Mouse (Mus musculus): ENCODE results near the gene Sgca.
"Not testable (repeated sequence)": the region's sequence is repeated elsewhere in the genome, so short reads cannot be mapped to it uniquely, and the experiment has no call there.

Gene Sgca

DNA sequence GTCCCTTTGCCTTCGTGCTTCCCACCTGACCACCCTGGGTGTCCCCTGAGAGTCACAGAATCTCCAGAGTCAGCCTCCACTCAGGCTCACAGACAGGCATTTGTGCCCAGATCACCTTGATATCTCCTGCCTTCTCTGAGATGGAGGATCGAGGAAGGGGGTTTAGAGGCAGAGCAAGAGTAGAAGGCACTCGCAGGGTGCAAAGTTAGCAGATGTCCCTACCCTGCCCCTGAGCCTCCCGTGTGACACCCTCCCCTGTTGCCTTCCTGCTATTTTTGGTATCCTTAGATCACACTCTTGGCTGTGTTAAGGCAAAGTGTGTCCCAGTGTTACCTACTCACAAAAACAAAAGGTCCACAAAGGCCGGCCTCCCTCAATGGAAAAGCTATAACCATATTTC lies at the start of gene Sgca:
Sgca (minus strand) TSS at position 129 of the 400 bp plus-strand sequence.
- no peak for DNase-seq (ENCODE audit: low read depth)

DNA sequence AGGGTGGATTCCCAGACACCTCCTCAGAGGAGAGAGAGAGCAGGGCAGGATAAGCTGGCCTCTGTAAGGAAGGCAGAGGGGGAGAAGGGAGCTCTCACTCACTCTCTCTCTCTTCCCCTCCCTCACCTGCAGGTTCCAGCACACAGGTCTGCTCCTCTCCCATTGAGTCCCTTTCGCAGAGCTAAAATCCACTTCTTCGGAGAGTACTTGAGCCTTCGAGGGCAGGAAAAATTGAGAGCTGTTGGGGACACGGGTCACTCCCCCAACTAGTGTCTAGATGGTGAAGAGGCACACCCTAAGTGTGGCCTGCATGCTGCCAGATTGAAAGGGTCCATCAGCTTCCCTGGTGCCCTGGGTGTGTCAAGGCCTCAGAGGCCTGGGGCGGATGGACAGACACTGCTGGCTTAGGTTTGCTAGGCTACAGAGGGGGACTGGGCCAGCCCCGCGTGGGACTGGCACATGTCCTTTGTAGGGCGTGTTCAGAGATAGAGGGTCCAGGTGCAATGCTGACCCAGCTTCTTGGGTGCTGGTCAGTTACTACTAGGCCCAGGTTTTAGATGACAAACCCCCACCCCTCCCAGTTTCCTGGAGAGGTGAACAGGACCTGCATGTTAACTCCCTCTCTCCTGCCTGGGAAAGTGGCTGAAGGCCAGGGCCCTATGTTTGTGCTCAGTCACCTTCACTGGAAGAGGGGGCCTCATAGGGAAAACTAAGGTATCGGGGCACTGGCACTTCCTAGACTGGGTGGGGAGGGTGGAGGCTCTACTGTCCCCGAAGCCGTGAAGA lies 49.3 kb upstream of the Sgca start:
- DNase-seq (ENCODE audit: low read depth): no peak

DNA sequence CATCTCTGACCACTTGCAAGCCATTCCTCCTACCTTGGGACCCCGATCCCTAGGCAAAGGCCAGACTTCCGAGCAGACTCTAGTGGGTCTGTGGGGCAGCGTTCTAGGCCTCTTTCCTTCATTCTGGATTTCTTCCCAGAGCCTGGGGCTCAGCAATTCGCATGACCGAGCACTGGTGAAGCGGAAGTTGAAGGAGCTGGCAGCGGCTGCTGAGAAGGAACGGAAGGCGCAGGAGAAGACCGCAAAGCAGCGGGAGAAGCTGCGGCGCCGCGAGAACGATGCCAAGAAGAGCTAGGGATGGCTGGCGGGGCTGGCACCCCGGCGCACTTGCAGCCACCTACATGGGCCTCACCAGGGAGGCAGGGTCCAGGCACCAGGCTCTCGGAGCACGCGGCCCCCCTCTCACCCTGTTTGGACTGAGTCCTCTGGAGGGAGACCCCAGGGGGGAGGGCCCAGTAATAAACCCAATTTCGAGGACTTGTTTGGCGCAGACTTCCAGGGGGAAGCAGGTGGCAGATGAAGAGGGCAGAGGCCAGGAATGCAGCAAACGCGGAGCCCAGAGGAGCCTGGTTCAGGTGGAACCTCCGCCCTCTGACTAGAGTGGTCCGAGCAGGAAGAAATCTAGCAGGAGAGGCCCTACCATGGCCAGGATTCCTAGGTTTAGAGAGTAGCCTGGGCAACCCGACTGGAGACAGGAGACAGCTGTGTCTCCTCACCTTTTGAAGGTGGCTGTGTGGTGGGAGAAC lies 48.5 kb upstream of the Sgca start:
- no peak for DNase-seq (ENCODE audit: low read depth)

DNA sequence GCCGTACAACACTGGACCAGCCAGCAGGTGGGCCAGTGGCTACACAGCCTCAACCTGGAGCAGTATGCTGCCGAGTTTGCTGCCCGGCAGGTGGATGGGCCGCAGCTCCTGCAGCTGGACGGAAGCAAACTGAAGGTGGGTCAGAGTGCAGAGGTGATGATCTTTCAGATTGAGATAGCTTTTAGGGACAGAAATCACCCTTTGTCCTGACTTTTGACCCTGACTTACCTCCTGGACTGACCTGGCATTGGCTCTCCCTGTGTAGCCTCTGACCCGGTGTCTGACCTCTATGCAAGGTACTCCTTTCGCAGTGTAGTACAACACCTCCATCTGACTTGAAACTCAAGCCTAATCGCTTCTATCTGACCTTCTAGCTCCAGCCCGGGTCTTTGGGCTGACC lies 47.4 kb upstream of the Sgca start:
- no peak for DNase-seq (ENCODE audit: low read depth)

DNA sequence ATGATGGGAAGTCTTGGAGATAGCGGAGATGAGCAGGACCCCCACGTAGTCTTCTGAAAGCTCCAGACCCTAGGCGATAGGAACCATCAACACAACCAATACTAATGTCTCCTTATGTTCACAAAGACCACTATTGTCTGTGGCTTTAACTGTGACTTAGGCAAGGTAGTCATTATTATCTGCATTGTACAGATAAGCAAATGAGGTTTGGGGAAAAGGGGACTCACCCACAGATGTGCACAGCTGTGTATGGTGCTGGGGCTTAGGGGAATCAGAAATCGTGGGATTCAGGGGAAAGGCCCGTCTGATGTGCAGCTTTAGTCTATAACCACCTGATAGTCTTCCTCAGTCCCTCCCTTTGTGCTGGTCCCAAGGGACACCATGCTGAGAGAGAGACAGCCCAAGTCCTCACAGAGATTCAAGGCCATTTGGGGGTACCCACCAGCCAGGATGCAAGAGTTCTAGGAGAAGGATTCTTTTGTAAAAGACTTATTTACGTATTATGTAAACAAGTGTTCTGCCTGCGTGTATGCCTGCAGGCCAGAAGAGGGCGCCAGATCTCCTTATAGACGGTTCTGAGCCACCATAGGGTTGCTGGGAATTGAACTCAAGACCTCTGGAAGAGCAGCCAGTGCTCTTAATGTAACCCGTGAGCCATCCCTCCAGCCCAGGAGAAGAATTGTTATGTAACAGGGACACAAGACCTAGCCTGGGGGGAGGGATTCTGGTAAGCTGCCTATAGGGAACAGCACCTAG lies 46.3 kb upstream of the Sgca start:
- peak; percentile 21 for DNase-seq (ENCODE audit: low read depth)

DNA sequence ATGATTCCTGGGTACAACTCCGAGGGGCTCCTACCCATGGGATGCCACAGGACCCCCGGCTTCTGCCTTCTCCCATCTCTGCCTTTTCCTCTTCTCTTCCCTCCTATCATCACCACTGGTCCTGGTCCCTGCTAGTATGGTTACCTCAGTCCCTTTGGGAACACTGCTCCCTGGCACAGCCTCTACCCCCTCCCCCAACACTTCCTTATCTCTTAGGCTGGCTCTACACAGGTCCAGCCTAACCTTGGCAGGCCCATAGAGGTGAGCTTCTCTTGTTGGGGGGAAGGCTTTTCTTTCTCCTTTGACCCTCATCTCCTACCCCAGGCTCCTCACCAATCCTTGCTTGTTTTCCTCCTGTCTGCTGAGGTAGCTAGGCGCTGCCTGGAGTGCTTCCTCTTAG lies 39.4 kb upstream of the Sgca start:
- DNase-seq (ENCODE audit: low read depth): no peak

DNA sequence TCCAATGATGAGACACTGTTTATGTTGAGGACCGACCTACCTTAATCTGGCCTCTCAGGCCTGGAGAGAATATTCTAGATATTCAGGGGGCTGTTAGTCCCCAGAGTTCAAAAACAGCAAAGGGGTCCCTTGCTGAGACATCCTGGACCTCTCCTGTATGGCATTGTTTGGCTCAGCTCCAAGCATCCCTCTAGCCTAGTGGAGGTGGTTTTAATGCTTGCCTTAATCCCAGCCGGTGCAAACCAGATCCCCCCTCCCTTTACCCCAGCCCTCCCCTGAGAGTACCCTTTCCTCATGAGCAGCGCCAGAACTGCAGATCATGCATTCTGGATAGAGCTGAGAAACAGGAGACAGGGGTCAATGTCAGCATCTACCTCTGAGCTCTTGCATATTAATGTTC lies 36.4 kb upstream of the Sgca start:
- DNase-seq (ENCODE audit: low read depth): no peak

DNA sequence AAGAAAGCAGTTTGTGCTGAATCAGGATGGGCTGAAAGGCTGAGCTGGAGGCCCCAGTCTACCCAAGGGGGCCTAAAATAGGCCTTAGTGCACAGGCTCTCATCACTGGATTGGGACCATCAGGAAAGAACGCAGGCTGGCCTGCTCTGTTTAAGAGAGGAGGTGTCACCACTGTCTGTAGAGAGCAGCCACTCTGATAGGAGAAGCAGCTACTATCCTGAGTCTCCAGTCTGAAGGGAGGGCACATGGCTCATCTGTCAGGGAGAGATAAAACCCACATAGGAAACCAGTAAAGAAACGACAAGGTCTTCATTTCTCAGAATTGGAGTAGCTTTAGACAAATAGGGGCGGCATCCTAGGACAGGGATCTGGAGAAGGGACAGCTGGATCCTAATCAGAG lies 35.9 kb upstream of the Sgca start:
- no peak for DNase-seq (ENCODE audit: low read depth)

DNA sequence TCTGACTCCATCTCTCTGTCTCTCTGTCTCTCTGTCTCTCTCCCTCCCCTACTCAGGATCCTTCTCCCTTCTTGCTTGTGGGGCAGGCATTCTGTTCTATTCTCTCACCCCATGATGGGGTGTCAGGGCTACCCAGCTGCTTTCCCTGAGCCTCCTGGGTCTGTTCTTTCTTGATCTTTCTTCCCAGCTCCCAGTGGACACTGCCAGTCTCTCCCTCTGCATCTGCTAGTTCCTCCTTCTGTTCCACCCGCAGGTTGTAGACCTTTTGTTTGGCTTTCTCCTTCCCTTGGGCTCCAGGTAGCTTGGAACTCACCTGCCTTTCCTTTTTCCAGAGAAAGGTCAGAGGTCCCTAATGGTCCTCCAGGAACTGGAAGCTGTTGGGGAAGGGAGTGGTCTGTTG lies 35.3 kb upstream of the Sgca start:
- DNase-seq (ENCODE audit: low read depth): no peak

DNA sequence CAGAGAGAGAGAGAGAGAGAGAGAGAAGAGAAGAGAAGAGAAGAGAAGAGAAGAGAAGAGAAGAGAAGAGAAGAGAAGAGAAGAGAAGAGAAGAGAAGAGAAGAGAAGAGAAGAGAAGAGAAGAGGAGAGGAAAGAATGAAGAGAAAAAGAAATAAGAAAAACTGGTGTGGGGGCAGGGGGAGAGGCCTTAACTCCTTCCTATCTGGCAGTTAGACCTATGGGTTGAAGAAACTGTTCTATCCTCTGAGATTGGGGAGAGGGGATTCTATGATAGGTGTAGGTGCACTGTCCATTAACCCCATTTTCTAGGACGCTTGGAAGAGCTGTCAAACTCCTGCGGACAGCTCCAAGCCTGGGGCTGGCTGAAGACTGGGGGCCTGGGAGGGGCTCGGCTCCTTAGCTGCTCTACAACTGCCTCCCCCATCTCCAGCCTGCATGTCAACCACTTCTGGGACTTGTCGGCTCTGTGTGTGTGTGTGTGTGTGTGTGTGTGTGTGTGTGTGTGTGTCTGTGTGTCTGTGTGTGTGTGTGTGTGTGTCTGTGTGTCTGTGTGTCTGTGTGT lies 34.8 kb upstream of the Sgca start:
- DNase-seq (ENCODE audit: low read depth): not testable (repeated sequence)

DNA sequence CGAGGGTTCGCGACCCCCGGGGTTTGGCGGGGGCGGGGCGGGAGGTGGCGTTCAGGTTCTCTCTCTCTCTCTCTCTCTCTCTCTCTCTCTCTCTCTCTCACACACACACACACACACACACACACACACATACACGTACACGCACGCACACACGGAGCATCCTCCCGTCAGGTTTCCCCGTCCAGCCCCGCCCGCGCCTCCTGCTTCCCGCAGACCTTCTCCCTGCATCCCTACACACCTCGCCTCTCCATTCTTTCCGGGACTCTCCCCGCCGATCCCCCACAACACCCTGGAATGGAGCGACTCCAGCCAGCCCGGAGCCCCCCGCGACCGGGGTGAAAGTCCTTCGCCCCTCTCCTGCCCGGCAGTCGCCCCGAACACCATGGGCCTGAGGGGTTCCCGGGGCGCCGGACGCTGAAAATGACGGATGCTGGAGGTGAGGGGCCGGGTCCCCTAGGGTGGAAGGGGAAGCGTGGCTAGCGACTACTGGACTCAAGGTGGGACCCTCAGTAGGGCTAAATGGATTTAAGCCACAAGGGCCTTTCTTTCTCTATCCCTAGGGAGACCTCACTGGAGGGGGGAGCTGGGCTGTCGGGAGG lies 34.1 kb upstream of the Sgca start:
- peak; percentile 45 for DNase-seq (ENCODE audit: low read depth)

DNA sequence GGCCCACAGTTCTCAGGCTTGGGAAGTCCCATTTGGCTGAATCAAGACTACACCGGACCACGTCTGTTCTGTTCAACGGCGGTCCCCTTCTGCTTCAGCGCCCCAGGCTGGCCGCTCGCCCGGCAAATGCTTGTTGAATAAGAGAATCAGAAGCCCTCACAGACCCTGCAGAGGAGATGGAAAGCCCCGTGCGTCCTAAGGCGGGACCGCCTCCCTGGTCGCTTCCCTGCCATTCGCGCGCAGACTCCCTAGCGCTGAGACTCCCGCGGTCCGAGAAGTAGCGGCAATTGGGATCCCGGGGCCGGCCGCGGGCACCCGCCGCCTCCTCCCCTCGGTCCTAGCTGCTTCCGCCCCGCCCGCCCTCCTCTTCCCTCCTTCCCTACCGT lies 33.5 kb upstream of the Sgca start, which contains the start of gene Samd14:
Samd14 (plus strand) TSS at position 251 of the 386 bp plus-strand sequence.
- peak; percentile 89 for DNase-seq (ENCODE audit: low read depth)

DNA sequence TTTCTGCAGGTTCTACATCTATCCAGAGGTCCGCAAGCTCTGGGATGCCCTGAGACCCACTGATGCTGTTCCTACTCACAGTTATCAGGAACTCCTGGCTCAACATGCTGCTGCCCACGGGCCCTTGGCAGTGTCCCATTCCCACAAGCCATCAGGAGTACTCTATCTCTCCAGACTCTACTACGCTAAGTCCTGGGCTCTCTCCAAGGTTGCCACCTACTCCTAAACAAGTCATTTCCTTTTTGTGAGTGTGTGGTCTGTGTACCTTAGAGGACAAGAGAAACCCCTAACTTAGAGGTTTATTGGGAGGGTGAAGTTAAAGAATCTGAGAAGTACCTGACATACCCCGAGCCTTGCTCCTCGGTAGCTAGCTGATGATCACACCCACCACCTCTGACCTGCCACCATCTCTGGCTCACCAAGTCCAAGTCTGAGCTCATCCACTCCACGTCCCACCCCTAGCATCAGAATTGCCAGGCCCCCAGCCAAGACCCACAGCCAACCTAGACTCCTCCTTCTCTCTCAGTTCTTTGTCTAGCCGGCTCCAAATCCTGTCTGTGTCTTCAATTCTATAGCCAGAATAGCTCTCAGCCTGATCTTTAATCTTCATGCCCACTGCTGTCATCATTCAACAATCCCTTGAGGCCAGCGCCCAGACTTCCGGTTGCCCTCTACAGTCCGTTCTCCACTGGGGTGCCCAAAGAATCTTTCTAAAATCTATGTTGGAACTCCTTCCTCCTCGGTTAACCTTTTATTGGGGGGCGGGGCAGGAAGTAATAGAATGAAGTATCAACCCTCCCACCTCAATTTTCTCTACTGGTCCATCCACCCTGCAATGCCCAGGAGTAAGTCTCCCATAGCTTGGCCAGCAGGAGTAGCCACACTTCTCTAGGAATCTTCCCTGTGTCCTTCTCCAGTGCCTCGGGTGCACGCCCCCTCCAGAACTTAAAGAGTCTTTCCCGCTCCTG lies 32.8 kb upstream of the Sgca start:
- DNase-seq (ENCODE audit: low read depth): peak; percentile 73

DNA sequence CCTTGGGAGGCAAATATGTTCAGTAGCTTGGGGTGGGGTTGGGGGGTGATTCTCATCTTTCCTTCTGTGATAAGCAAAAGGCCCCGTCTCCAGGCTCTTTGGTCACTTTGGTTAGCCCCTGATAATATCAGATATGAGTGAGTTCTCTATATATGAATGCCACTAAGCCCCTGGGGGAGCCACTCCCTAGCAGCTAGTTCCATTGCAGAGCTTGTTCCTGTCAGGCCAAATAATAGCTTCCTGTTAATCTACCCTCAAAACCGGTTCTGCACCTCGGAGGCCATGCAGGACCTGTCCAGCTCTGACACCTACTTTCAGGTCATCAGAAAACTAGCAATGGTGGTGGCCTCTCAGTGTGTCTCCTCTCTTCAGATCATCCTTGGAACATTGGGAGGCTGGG lies 31.3 kb upstream of the Sgca start:
- no peak for DNase-seq (ENCODE audit: low read depth)

DNA sequence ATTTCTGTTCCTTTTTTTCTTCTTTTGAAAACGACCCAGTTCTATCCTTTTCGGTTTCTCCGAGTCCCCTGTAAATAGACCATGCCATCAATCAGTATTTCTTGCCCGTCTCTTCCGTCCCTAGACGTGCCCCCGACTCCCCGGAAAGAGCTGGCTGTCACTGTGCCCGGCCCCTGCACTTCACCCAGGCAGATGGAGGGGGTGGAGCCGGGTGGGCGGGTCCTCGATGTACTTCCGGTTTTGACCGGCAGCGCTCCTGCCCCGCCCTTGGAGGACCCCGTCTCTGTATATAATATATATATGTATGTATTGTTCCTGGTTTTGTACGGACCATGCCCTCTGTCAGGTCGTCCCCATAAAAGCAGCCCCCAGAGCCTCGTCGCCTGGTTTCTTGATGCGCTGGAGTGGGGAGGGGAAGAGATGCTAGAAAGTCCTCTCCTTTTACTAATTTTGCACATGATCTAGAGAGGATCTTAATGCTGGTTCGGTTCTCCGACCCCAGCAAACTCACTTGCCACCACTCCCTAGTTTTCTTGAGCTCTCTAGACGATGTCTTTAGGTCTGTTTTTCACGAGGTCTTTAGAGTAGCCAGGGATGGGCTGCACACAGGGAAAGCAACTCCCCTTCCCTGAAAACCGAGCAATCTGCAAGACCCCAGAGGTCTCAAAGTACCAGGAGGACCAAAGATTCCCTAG lies 30.5 kb upstream of the Sgca start:
- no peak for DNase-seq (ENCODE audit: low read depth)

DNA sequence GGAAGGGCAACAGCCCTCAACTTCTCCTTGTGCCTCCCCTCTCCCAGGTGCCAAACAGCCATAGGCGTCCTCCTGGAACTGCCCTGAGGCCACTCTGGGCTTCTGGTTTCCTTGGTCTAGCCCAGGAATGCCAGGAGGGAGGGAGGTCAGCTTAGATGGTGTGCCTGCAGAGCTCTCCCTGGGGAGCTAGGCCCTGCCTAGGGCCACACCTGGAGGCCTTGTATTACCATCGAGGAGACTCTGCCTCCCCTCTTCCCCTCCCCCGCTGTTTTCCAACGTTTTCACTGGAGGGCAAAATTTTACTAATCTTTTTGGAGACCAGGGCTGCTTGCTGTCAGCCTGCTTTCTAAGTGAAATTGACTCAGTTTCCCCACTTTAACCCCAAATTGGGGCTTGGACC lies 29.9 kb upstream of the Sgca start:
- DNase-seq (ENCODE audit: low read depth): no peak

DNA sequence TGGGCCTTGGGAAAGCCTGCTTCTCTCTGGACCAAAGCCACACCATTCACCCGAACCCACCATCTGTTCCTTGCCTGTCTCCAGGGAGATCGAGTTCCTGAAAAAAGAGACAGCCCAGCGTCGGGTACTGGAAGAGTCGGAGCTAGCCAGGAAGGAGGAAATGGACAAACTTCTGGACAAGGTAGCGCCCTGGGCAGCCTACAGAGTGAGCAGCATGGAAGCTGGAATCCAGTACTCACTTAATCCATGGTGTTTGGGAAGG lies 28.7 kb upstream of the Sgca start:
- no peak for DNase-seq (ENCODE audit: low read depth)

DNA sequence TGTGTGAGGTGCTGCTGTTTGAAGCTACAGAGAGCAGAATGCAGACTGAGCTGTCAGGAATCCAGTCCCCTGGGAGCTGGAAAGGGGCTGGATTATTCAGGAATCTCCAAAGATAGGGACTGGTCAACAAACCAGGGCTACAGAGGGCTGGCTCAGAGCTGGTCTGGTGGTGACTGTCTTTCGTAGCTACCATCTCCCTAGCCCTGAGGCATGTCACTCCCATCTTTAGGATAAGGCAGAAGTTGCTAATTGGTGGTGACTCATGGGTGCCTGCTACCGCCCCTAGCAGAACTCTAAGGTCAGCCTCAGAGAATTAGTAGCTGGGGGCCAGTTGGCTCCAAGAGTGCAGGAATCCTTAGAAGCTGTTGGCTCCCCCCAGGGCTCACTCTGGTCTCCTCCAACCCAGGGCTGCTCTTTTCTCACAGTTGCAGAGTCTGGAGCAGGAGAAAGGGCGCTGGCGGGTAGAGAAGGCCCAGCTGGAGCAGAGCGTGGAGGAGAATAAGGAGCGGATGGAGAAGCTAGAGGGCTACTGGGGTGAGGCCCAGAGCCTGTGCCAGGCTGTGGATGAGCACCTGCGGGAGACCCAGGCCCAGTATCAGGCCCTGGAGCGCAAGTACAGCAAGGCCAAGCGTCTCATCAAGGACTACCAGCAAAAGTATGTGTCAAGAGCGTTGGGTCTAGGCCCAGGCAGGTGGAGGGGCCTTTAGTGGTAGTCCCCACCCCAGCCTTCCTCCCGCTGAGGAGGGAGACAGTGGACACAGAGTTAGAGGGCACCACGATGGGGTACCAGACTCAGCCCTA lies 28.2 kb upstream of the Sgca start:
- DNase-seq (ENCODE audit: low read depth): peak; percentile 80

DNA sequence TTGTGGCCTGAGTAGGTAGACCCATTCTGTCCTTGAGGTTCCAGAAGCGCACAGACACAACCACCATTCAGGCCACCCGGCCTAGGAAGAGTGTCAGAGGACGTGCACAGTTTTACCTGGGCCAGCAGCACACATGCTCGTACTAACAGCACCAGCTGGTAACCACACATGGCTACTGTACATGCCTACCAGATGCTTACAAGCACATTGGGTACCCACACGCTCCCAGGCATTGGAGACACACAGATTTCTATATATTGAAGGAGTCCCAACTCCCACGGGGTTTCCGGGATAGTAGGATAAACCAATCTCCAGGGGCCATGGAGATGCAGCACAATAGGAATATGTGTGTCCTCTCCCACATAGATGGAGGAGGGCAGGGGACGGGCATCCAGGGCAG lies 26.6 kb upstream of the Sgca start:
- DNase-seq (ENCODE audit: low read depth): no peak
